Mouse (Mus musculus): ENCODE measurements around the gene Rpl29.

DNA sequence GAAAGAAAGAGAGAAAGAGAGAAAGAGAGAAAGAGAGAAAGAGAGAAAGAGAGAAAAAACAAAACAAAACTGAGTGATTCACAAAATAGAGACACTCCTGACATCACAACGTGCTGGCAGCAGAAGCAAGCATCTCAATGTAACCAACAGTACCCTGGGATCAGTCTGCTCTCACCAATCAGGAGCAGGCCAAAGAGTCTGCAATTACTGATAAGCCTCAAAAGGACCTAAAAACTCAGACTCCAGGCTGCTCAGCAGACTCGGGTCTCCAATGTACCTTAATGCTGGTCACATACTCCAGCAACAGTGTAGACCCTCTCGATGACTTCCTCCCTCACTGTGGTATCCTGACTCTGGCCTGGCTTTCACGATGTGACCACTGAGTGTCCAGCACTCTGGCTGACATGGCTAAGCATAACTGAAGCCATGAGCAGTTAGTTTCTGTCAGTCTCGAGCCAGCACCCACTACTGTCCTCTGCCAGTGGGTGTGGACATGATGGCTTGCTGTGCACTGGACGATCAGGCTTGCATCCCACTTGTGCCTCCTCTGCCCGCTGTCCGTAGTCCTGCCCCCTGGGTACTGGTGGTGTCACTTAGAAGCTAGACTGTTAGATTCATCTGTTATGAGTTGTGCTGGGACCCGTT, 30.5 kb upstream of the Rpl29 start:
- TF ChIP-seq POLR2A (IDR thresholded peaks at IDR 0.05; ENCODE audit: borderline replicate concordance, insufficient read depth, low read length) (no peak), CTCF (IDR thresholded peaks at IDR 0.05; ENCODE audit: borderline replicate concordance, insufficient read depth, low read depth, low read length) (no peak)
